Mouse (Mus musculus) lung, adult 18-20 months (tissue): ENCODE measurements around the gene Arrdc4.

Experiments used
- DNase-seq, 2 experiments: peaks; one replicate each; pipeline ENCODE4 v3.0.0; 2022; ENCODE audit warnings: mixed read lengths in 2 of 2

The Arrdc4 gene

GRCm38 (mm10) chr7:68748761-68749635 lies at the start of gene Arrdc4:
Arrdc4 (minus strand) TSS chr7:68749241.
- peak; percentile 100 for DNase-seq

GRCm38 (mm10) chr7:68795578-68795977 lies 46.5 kb upstream of the Arrdc4 start:
- no peak for DNase-seq

GRCm38 (mm10) chr7:68788711-68789110 lies 39.7 kb upstream of the Arrdc4 start:
- peak in 1 of 2 experiments; percentile 6 for DNase-seq

- DNase-seq = no peak
Measured at GRCm38 (mm10) chr7:68771757-68772094, 22.7 kb upstream of the Arrdc4 start.

GRCm38 (mm10) chr7:68770894-68771756 lies 22.1 kb upstream of the Arrdc4 start:
- DNase-seq = no peak

- no peak for DNase-seq
Measured at GRCm38 (mm10) chr7:68765926-68766325, 16.9 kb upstream of the Arrdc4 start.

- DNase-seq = no peak
Measured at GRCm38 (mm10) chr7:68759148-68759724, 10.2 kb upstream of the Arrdc4 start.

- DNase-seq = no peak
Measured at GRCm38 (mm10) chr7:68756656-68757204, 7.7 kb upstream of the Arrdc4 start.

GRCm38 (mm10) chr7:68749919-68750318 lies 878 bp upstream of the Arrdc4 start:
- DNase-seq = peak in 1 of 2 experiments; percentile 26

- peak; percentile 24 to 36 for DNase-seq
Measured at GRCm38 (mm10) chr7:68748361-68748760, 680 bp downstream of the Arrdc4 start.

GRCm38 (mm10) chr7:68744616-68745015 lies 4.4 kb downstream of the Arrdc4 start:
- no peak for DNase-seq

- DNase-seq = no peak
Measured at GRCm38 (mm10) chr7:68744206-68744605, 4.8 kb downstream of the Arrdc4 start.

- DNase-seq = no peak
Measured at GRCm38 (mm10) chr7:68740763-68741162, 8.3 kb downstream of the Arrdc4 start.

- DNase-seq = no peak
Measured at GRCm38 (mm10) chr7:68738676-68739399, 10.2 kb downstream of the Arrdc4 start.

GRCm38 (mm10) chr7:68726380-68726779 lies 22.7 kb downstream of the Arrdc4 start:
- no peak for DNase-seq

- DNase-seq = no peak
Measured at GRCm38 (mm10) chr7:68724711-68725110, 24.3 kb downstream of the Arrdc4 start.

GRCm38 (mm10) chr7:68721520-68721919 lies 27.5 kb downstream of the Arrdc4 start:
- no peak for DNase-seq

- no peak for DNase-seq
Measured at GRCm38 (mm10) chr7:68717988-68718387, 31.1 kb downstream of the Arrdc4 start.

GRCm38 (mm10) chr7:68717498-68717897 lies 31.5 kb downstream of the Arrdc4 start:
- DNase-seq = peak; percentile 64 to 71

GRCm38 (mm10) chr7:68716926-68717325 lies 32.1 kb downstream of the Arrdc4 start:
- no peak for DNase-seq

- peak in 1 of 2 experiments; percentile 41 for DNase-seq
Measured at GRCm38 (mm10) chr7:68712928-68713327, 36.1 kb downstream of the Arrdc4 start.

GRCm38 (mm10) chr7:68712425-68712824 lies 36.6 kb downstream of the Arrdc4 start:
- DNase-seq = no peak

- DNase-seq = no peak
Measured at GRCm38 (mm10) chr7:68709319-68709573, 39.8 kb downstream of the Arrdc4 start.
